Mouse (Mus musculus): Measurements from ENCODE around the gene Topors. TPM values are rescaled to one million over a fixed set of nuclear protein-coding genes. Genes with fewer than 3 reads are reported as not detected.

The Topors gene
- polyA plus RNA-seq, 1 experiment = 20.6 TPM

DNA sequence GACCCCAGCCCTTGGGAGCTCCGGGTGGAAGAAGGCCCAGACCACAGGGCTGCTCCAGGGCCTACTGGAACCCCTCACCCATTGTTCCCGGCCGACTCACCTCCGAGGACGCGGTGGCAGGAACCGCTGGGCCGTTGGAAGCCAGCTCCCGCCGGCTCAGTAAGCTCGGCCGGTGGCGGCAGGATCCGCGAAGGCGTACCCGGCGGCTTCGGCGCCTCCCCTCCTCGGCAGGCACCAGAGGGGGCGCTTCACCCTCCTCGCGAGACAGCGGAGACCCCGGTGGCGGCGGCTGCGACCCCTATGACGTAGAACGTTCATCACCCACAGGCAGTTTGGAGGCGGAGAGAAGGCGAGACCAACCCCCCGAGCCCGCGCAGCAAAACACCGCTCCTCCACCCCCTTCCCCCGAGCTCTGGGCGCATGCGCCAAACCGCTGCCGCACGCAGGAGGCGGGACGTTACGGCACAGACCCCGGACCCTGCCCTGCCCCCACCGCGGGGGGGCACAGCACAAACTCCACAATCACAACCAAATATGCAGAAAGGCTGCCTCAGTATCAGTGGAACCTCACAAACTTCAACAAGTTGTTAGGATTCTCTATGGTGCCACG lies 1.3 kb downstream of the Topors start:
- TF ChIP-seq POLR2A (IDR thresholded peaks at IDR 0.05; ENCODE audit: borderline replicate concordance, control insufficient read depth, low read depth, low read length) = peak; percentile 54; the same call in 1 of the 2 replicates
- no peak for TF ChIP-seq CTCF (IDR thresholded peaks at IDR 0.05; ENCODE audit: control insufficient read depth, insufficient read depth, low read length)

DNA sequence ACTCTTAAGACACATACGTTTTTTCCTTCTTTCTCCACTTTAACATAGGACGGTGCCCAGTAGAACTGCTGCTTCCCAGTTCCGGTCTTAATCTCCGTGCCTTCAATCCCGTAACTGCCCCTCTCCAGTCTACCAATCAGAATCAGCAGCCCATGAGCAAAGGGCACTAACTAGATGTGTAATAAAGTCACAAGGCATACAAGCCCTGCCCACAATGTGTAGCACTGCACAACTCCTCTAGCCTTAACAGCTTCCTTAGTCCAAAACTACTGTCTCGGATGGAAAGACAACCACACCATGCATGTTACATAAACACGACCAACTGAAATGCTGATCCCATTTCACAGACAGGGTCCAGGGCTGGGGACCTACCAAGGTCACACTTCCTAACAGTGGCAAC lies 2.0 kb downstream of the Topors start:
- WGBS = 60% methylated on average over 7 of the region's 7 CpGs
- Histone ChIP-seq H3K4me1 (ENCODE audit: control insufficient read depth, insufficient read depth, low read length) (peaks cover 1% of the 10 kb centered on the region; the same call in 1 of the 2 replicates), H3K4me3 (replicated peaks; ENCODE audit: control insufficient read depth, low read depth, low read length) (peak overlapping the region; percentile 97), H3K27ac (ENCODE audit: control insufficient read depth, insufficient read depth, low read depth, low read length, poor library complexity) (peak overlapping the region; percentile 98)
- TF ChIP-seq POLR2A (IDR thresholded peaks at IDR 0.05; ENCODE audit: borderline replicate concordance, control insufficient read depth, low read depth, low read length) (no peak), CTCF (IDR thresholded peaks at IDR 0.05; ENCODE audit: control insufficient read depth, insufficient read depth, low read length) (no peak)

More for the DNA sequence above, 1.3 kb downstream of the Topors start:
- Histone ChIP-seq H3K4me3 (replicated peaks; ENCODE audit: control insufficient read depth, low read depth, low read length) (peak overlapping the region; percentile 97), H3K27ac (ENCODE audit: control insufficient read depth, insufficient read depth, low read depth, low read length, poor library complexity) (peak overlapping the region; percentile 98), H3K4me1 (ENCODE audit: control insufficient read depth, insufficient read depth, low read length) (peaks cover 1% of the 10 kb centered on the region; the same call in 1 of the 2 replicates)
- WGBS = under 1% methylated on average over 50 of the region's 50 CpGs

DNA sequence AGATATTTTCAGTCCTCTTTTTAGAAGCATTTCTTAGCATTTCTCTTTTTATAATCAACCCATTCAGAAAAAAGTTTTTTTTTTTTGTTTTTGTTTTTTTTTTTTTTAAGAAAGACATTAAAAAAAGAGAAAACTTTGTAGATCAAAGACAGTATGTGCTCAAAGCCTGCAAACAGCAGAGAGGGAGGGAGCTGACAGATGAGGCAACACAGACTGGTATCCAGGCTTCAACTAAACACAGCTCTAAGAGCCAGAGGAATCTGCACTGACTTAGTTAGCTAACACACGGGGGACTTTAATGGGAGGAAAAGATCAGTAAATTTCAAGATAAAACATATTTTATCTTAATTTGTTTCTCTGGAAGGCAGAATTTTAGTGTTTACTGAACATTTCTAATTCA lies 5.3 kb downstream of the Topors start:
- H3K4me1 ChIP-seq (ENCODE audit: control insufficient read depth, insufficient read depth, low read length) = peaks cover 1% of the 10 kb centered on the region; the same call in 1 of the 2 replicates
- WGBS = 64% methylated on average over 1 of the region's 1 CpGs
- TF ChIP-seq CTCF (IDR thresholded peaks at IDR 0.05; ENCODE audit: control insufficient read depth, insufficient read depth, low read length) (no peak), POLR2A (IDR thresholded peaks at IDR 0.05; ENCODE audit: borderline replicate concordance, control insufficient read depth, low read depth, low read length) (no peak)
- H3K27ac ChIP-seq (ENCODE audit: control insufficient read depth, insufficient read depth, low read depth, low read length, poor library complexity) = no peak overlapping the region
- H3K4me3 ChIP-seq (replicated peaks; ENCODE audit: control insufficient read depth, low read depth, low read length) = no peak overlapping the region

DNA sequence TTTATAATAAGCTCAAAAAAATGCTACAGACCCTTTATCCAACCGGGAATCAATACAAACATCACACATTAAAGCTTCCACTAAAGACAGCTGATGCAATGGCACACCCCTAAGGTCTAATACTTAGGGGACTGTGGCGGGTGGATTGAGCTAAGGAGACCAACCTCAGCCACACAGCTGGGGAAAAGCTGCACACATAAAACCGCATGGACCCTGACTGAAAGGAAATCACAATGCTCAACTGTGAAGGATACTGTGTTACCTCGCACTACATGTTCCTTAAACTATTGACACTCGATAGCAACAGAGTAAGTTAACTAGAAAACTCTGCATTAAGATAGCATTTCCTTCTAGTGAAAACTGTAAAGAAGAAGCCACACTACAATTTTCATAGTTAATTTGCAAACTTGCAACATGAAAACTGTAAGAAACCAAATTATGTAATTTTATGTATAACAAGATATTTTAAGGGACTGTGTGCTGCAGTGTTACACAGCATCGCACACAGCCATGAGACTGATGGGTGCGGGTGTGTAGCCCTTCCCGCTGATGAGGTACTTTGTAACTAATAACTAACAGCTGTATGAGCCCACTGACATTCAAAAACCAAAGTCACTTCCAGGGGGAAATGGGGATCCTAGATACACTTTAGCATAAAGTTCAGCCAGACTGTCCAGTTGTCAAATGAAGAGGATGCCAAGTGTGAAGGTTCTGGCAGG lies 15.1 kb downstream of the Topors start:
- Histone ChIP-seq H3K4me1 (ENCODE audit: control insufficient read depth, insufficient read depth, low read length) (no peaks in the 10 kb centered on the region), H3K27ac (ENCODE audit: control insufficient read depth, insufficient read depth, low read depth, low read length, poor library complexity) (no peak overlapping the region), H3K4me3 (replicated peaks; ENCODE audit: control insufficient read depth, low read depth, low read length) (no peak overlapping the region)
- no peak for TF ChIP-seq CTCF (IDR thresholded peaks at IDR 0.05; ENCODE audit: control insufficient read depth, insufficient read depth, low read length)
- no peak for TF ChIP-seq POLR2A (IDR thresholded peaks at IDR 0.05; ENCODE audit: borderline replicate concordance, control insufficient read depth, low read depth, low read length)
- WGBS = 83% methylated on average over 8 of the region's 8 CpGs

DNA sequence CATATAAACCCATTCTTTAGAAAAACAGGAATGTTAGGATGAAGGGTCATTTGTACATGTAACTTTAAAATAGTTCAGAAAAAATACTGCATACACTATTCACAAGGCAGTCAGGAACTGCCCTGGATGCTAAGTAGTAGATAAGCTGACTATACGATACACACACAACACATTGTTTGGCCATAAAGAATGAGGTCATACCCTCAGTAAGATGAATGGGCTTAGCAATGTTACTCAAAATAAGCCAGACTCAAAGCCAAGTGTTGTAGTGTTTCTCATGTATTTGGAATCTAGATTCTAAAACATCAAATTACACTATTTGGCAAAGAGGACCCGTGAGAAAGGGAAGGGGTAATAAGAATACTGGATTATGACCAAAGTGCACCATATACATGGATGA lies 15.9 kb downstream of the Topors start:
- WGBS = 81% methylated on average over 2 of the region's 2 CpGs
- Histone ChIP-seq H3K27ac (ENCODE audit: control insufficient read depth, insufficient read depth, low read depth, low read length, poor library complexity) (no peak overlapping the region), H3K4me3 (replicated peaks; ENCODE audit: control insufficient read depth, low read depth, low read length) (no peak overlapping the region), H3K4me1 (ENCODE audit: control insufficient read depth, insufficient read depth, low read length) (no peaks in the 10 kb centered on the region)
- TF ChIP-seq POLR2A (IDR thresholded peaks at IDR 0.05; ENCODE audit: borderline replicate concordance, control insufficient read depth, low read depth, low read length) (no peak), CTCF (IDR thresholded peaks at IDR 0.05; ENCODE audit: control insufficient read depth, insufficient read depth, low read length) (no peak)

DNA sequence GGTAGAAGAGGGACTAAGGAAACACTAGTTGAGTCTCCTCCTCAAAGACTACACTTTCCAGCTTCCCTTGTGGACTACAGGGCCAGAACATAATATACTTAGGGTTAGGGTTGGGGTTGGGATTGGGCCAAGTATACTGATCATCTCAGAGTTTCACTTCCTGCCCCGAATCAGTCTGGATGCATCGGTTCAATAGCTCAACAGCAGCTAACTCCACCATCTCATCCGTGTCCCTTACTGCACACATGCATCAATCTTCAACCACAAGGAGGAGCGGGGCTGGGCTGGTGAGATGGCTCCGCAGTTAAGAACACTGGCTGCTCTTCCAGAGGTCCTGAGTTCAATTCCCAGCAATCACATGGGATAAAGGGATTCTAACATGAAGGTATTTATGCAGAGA lies 18.7 kb downstream of the Topors start:
- 69% methylated on average over 5 of the region's 5 CpGs for WGBS
- H3K4me1 ChIP-seq (ENCODE audit: control insufficient read depth, insufficient read depth, low read length) = no peaks in the 10 kb centered on the region
- H3K4me3 ChIP-seq (replicated peaks; ENCODE audit: control insufficient read depth, low read depth, low read length) = no peak overlapping the region
- TF ChIP-seq POLR2A (IDR thresholded peaks at IDR 0.05; ENCODE audit: borderline replicate concordance, control insufficient read depth, low read depth, low read length) = no peak
- TF ChIP-seq CTCF (IDR thresholded peaks at IDR 0.05; ENCODE audit: control insufficient read depth, insufficient read depth, low read length) = no peak
- H3K27ac ChIP-seq (ENCODE audit: control insufficient read depth, insufficient read depth, low read depth, low read length, poor library complexity) = no peak overlapping the region

DNA sequence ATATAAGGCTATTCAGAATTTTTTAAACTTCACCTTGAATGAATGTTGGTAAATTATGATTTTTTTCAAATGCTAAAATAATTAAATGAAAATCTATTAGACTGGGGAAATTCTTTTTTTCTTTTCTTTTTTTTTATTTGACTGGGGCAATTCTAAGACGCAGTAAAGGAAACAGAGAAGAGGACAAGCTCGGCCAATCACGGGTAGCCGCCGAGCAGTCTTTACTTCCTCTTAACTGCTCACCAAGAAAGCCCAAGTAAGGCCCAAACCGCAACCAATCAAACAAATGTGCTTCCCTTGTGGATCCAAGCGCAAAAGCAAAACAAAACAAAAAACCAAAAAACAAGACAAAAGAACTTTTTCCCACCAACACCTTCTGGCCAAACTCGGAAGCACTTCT lies 25.6 kb downstream of the Topors start:
- TF ChIP-seq CTCF (IDR thresholded peaks at IDR 0.05; ENCODE audit: control insufficient read depth, insufficient read depth, low read length) (no peak), POLR2A (IDR thresholded peaks at IDR 0.05; ENCODE audit: borderline replicate concordance, control insufficient read depth, low read depth, low read length) (no peak)
- no peak overlapping the region for H3K27ac ChIP-seq (ENCODE audit: control insufficient read depth, insufficient read depth, low read depth, low read length, poor library complexity)
- H3K4me3 ChIP-seq (replicated peaks; ENCODE audit: control insufficient read depth, low read depth, low read length) = no peak overlapping the region
- WGBS = 3% methylated on average over 8 of the region's 8 CpGs
- H3K4me1 ChIP-seq (ENCODE audit: control insufficient read depth, insufficient read depth, low read length) = peaks cover 1% of the 10 kb centered on the region; the same call in 1 of the 2 replicates

DNA sequence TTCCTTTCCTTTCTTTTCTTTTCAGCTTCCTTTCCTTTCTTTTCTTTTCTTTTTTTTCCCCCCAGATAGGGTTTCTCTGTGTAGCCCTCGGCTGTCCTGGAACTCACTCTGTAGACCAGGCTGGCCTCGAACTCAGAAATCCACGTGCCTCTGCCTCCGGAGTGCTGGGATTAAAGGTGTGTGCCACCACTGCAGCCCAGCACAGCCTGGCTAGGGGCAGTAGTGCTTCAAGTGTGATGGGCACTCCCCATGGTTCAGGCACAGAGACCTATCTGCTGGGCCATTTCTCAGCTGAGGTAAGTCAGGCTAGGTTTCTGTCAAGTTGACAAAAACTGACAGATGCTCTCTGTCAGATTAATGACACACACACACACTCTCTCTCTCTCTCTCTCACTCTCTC lies 26.6 kb downstream of the Topors start:
- H3K4me1 ChIP-seq (ENCODE audit: control insufficient read depth, insufficient read depth, low read length) = peaks cover 1% of the 10 kb centered on the region; the same call in 1 of the 2 replicates
- 94% methylated on average over 4 of the region's 4 CpGs for whole genome bisulfite sequencing
- H3K27ac ChIP-seq (ENCODE audit: control insufficient read depth, insufficient read depth, low read depth, low read length, poor library complexity) = no peak overlapping the region
- no peak overlapping the region for H3K4me3 ChIP-seq (replicated peaks; ENCODE audit: control insufficient read depth, low read depth, low read length)
- TF ChIP-seq POLR2A (IDR thresholded peaks at IDR 0.05; ENCODE audit: borderline replicate concordance, control insufficient read depth, low read depth, low read length) (no peak), CTCF (IDR thresholded peaks at IDR 0.05; ENCODE audit: control insufficient read depth, insufficient read depth, low read length) (no peak)
